Mouse (Mus musculus) thymus, adult 18-20 months (tissue): Measurements from ENCODE around the gene Gtpbp2.

Source experiments
- DNase-seq, 2 experiments: peaks; one replicate each; pipeline ENCODE4 v3.0.0; 2022; ENCODE audit warnings: mixed read lengths in 2 of 2

Gtpbp2 gene

DNA sequence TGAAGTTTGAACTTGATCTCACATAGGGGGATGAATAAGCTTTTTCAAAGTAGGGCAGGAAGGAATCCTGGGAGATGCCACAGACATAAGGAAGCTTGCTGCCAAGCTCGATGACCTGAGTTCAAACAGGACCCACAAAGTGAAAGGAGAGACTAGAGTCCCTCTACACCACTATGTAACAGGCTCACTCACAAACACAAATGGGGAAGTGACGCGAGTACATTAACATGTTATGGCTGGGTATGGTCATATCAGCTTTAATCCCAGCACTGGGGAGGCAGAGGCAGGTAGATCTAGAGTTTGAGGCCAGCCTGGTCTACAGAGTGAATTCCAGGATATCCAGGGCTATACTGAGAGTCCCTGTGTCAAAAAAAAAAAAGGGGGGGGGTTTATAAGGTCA lies 6.5 kb upstream of the Gtpbp2 start:
- DNase-seq = no peak

- DNase-seq = no peak
These were observed 4.2 kb upstream of the Gtpbp2 start for GRCm38 (mm10) chr17:46156680-46157079.

DNA sequence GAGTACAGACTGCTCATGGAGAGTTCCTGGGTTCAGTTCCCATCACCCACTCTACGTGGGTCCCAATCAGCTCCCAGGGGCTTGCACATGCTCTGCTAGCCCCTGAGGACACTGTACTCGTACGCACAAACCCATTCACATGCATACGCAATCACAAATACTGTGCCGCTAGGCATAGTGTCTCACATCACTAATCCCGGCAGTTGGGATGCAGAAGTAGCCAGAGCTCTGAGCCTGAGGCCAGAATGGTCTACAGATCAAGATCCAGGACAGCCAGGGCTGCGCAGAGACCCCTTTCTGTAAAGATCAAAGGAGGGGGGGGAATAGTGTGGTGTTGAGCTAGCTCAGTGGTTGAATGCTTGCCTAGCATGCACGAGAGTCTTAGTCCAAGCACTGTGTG lies 3.7 kb upstream of the Gtpbp2 start:
- DNase-seq = no peak

GRCm38 (mm10) chr17:46159236-46159635 lies 1.6 kb upstream of the Gtpbp2 start:
- no peak for DNase-seq

- peak; percentile 83 to 91 for DNase-seq
These were observed 656 bp upstream of the Gtpbp2 start for GRCm38 (mm10) chr17:46160090-46160662.

DNA sequence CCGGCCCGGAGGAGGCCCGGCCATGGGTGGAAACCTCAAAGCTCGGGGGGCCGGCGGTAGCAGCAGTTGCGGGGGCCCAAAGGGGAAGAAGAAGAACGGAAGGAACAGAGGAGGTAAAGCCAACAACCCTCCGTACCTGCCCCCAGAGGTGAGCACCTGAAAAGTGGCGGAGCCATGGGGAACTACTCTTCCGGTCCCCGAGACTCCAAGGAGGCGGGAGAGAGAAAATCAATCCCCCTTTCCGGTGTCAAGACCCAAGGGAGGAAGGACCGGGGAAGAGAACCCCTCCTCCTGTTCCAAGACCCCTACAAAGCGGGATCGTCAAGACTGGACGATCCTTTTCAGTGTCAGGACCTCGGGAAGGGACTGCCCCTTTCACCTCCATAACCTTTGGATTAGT lies 347 bp downstream of the Gtpbp2 start:
- DNase-seq = no peak

DNA sequence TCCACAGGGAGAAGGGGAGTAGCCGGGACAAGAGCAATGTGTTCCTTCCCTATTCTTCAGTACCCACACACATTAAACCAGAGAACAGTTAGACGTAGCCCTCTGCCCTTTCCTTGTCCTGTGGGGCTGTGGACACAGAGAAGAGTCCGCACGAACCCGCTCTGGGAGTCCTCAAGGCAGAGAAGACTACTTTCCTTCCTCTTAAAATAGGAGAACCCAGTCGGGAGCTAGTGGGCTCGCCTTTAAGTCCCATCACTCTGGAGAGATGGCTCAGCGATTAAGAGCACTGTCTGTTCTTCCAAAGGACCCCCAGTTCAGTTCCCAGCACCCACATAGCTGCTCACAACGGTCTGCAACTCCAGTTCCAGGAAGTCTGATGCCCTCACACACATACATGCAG lies 878 bp downstream of the Gtpbp2 start:
- DNase-seq = no peak

GRCm38 (mm10) chr17:46162551-46162950 lies 1.7 kb downstream of the Gtpbp2 start:
- DNase-seq = no peak

GRCm38 (mm10) chr17:46162951-46163421 lies 2.2 kb downstream of the Gtpbp2 start:
- peak; percentile 54 to 73 for DNase-seq

DNA sequence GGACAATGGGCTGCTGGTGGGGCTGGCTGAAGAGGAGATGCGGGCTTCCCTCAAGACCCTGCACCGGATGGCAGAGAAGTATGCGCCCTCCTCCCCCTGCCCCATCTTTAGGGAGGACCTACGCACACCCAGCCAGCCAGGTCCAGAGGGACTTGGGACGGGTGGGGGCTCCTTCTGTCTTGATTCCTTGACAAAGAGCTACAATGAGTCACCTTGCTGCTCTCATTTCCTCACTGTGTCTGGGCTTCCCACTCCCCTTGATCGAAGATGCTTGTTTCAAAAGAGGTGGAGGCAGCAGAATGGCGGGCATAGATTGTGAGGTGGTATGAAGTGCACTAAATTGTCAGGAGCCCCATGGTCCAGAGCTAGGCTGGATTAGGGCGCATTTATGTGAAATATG lies 3.5 kb downstream of the Gtpbp2 start:
- no peak for DNase-seq

- DNase-seq = no peak
These were observed 4.0 kb downstream of the Gtpbp2 start for GRCm38 (mm10) chr17:46164791-46165190.

DNA sequence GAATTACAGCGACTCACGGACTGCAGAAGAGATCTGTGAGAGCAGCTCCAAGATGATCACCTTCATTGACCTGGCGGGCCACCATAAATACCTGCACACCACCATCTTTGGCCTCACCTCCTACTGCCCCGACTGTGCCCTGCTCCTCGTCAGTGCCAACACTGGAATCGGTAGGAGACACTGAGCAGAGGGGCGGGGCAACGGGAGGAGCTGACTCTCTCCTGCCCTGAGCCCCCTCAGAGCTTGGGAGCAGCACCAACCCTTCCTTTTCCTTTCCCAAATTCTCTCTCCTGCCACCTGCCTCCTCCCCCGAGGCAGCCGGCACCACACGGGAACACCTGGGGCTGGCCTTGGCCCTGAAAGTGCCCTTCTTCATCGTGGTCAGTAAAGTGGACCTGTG lies 4.6 kb downstream of the Gtpbp2 start:
- no peak for DNase-seq

- DNase-seq = no peak
These were observed 5.4 kb downstream of the Gtpbp2 start for GRCm38 (mm10) chr17:46166270-46166669.

- no peak for DNase-seq
These were observed 6.2 kb downstream of the Gtpbp2 start for GRCm38 (mm10) chr17:46167014-46167413.

DNA sequence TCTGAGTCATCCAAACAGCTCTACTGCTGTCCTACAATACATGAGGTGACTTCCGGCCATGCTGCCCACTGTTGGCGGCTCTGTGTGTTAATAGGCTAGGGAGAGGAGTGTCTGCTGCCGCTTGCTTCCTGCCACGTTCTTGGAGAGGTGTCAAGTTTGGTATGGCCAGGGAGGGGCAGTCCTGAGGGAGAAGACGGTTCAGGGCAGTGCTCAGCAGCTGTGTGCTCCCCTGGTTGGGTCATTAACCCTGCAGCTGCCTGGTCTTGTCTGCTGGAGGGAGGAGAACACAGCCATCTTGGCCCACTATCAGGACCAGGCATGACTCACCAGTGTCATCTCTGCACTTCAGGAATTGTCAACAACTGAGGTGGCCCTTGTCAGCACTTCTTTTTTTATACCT lies 7.5 kb downstream of the Gtpbp2 start:
- no peak for DNase-seq

GRCm38 (mm10) chr17:46168768-46169167 lies 7.9 kb downstream of the Gtpbp2 start:
- no peak for DNase-seq

- no peak for DNase-seq
These were observed 9.7 kb downstream of the Gtpbp2 start for GRCm38 (mm10) chr17:46170538-46170937.

GRCm38 (mm10) chr17:46182273-46182672 lies 21.4 kb downstream of the Gtpbp2 start:
- DNase-seq = no peak

GRCm38 (mm10) chr17:46188829-46189228 lies 28.0 kb downstream of the Gtpbp2 start:
- no peak for DNase-seq

DNA sequence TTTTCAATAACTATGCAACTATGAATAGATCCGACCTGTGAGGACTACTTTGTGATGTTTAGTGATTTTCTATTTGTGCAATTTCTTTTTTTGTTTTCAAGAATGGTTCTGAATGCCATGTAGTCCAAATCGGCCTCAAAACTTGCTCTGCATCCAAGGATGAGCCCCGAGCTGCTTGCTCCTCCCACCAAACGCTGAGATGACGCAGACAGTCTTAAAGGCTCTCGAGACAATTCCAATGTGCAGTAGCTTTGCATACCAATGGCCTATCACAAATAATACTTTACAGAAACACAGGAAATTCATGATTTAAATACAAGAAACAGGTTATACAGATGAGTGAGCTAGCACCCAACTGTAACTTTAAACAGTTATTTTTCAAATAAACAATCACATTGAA lies 40.3 kb downstream of the Gtpbp2 start:
- no peak for DNase-seq

- peak; percentile 89 to 90 for DNase-seq
These were observed 41.7 kb downstream of the Gtpbp2 start, which contains the start of the genes Polh and Xpo5 for GRCm38 (mm10) chr17:46202421-46203071. TSS of gene Polh (minus strand) at chr17:46202645. TSS of gene Xpo5 (plus strand) at chr17:46202782.

DNA sequence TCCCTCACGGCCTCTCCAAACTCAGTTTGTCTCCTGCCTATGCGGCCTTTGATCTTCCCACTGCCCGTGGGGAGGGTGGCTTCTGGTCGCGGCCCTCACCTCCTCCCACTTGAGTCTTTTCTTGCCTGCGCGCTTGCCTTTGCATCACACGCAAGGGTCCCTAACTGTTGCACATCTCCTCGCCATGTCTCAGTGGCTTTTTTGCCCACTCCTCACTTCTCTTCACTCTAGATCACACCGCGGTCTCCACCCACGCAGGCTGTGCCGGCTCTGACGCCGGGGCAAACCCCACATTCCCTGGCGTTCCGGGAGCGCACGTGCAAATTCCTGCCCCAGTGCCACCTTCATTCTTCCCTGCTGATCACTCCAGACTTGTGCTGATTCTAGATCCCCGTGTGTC lies 42.2 kb downstream of the Gtpbp2 start:
- no peak for DNase-seq

DNA sequence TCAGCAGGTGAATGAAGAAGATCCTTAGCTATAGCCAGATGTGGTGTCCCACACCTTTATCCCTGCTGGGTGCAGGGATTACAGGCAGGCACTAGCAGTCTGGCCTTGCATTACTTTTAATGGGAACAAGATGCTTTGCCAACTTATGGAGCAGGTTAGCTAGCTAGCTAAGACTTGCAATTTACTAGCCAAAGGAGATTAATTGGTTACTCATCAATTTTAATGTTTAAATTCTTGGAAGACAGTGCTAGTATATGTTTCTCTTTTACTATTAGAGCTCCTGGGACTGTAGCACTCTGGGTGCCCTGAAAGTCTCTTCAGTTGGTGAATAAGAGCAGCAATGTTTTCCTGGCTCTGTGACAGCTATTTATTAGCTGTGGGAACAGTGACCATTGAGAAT lies 45.8 kb downstream of the Gtpbp2 start:
- DNase-seq = no peak

DNA sequence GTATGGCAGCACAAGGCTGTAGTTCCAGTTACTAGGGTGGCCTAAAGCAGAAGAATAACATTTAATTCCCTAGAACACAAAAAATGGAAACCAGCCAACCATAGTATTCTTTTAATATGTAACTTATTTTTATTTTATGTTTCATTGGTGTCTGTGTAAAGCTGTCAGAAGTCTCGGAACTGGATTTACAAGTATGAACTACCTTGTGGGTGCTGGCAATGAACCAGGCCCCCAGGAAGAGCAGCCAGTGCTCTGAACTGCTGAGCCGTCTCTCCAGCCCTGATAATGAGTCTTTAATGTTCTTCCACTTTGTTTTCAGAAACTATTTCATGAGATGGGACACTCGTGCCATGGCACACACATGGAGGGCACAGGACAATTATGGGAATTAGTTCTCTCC lies 49.7 kb downstream of the Gtpbp2 start:
- no peak for DNase-seq
